Mouse (Mus musculus) embryo, embryonic 11 days (tissue): ENCODE results near the gene Gm42688.

ENCODE experiments used
- DNase-seq: peaks from one replicate; pipeline ENCODE4 v3.0.0-alpha.2; 2015

Gm42688 gene

GRCm38 (mm10) chr6:83086121-83087035 is 15.0 kb upstream of the Gm42688 start, which contains the start of gene Lbx2:
Lbx2 (plus strand) TSS chr6:83086367.
- DNase-seq = peak; percentile 39

- DNase-seq = peak; percentile 55
Observed at GRCm38 (mm10) chr6:83087205-83087925, 14.1 kb upstream of the Gm42688 start.

GRCm38 (mm10) chr6:83087926-83088260 is 13.5 kb upstream of the Gm42688 start:
- DNase-seq = no peak

GRCm38 (mm10) chr6:83092416-83093127 is 8.8 kb upstream of the Gm42688 start:
- no peak for DNase-seq

GRCm38 (mm10) chr6:83095968-83096367 is 5.4 kb upstream of the Gm42688 start:
- DNase-seq = no peak

- DNase-seq = no peak
Observed at GRCm38 (mm10) chr6:83098411-83098810, 3.0 kb upstream of the Gm42688 start.

GRCm38 (mm10) chr6:83101688-83102556 is 505 bp downstream of the Gm42688 start:
- peak; percentile 84 for DNase-seq

GRCm38 (mm10) chr6:83103130-83103650 is 1.8 kb downstream of the Gm42688 start:
- DNase-seq = no peak

- DNase-seq = no peak
Observed at GRCm38 (mm10) chr6:83104158-83104557, 2.7 kb downstream of the Gm42688 start.

- DNase-seq = peak; percentile 86
Observed at GRCm38 (mm10) chr6:83107566-83108400, 6.4 kb downstream of the Gm42688 start.

GRCm38 (mm10) chr6:83108762-83109668 is 7.6 kb downstream of the Gm42688 start, which contains the start of gene Mrpl53:
Mrpl53 (plus strand) TSS chr6:83109040.
- peak; percentile 89 for DNase-seq

GRCm38 (mm10) chr6:83111510-83112136 is 10.2 kb downstream of the Gm42688 start:
- no peak for DNase-seq

- DNase-seq = peak; percentile 96
Observed at GRCm38 (mm10) chr6:83115011-83115671, 13.7 kb downstream of the Gm42688 start, which contains the start of gene Mogs. Mogs (plus strand) TSS chr6:83115496.

- DNase-seq = no peak
Observed at GRCm38 (mm10) chr6:83115682-83116372, 14.4 kb downstream of the Gm42688 start.

- DNase-seq = no peak
Observed at GRCm38 (mm10) chr6:83116373-83117164, 15.2 kb downstream of the Gm42688 start.

GRCm38 (mm10) chr6:83117165-83117438 is 15.7 kb downstream of the Gm42688 start:
- no peak for DNase-seq

GRCm38 (mm10) chr6:83117616-83118015 is 16.2 kb downstream of the Gm42688 start:
- no peak for DNase-seq
